Mouse (Mus musculus) hindbrain, embryonic 14.5 days (tissue): ENCODE data around the gene Igfn1. TPM values are rescaled to one million over a fixed set of nuclear protein-coding genes. Genes with fewer than 3 reads are reported as not detected.

Experiments
- polyA plus RNA-seq: library from polyadenylated mRNA; unstranded; fragments of >200 nt; fragmentation: Nextera tagmentation; extraction: Ambion mirVana; gene quantifications from 2 replicates; pipeline ENCODE4 v1.2.1, GENCODE M21; 2014

Gene Igfn1
- polyA plus RNA-seq, 1 experiment from 2014 or later, result not detected

Other genes starting within 250 kb of the Igfn1 start
- 38.5 and 38.7 TPM in 2 replicates for gene Phlda3, start 240.2 kb downstream of the Igfn1 start, polyA plus RNA-seq
- 0.47 and 1.7 TPM in 2 replicates for gene Tnni1, start 226.9 kb downstream of the Igfn1 start, polyA plus RNA-seq
- 0.23 and 0.51 TPM in 2 replicates for gene Lad1, start 187.7 kb downstream of the Igfn1 start, polyA plus RNA-seq
- 0.39 and 0.70 TPM in 2 replicates for gene Tnnt2, start 170.0 kb downstream of the Igfn1 start, polyA plus RNA-seq
- gene Pkp1, start 87.1 kb downstream of the Igfn1 start, polyA plus RNA-seq, result not detected in 2 replicates
- gene Tmem9, start 1.8 kb upstream of the Igfn1 start, polyA plus RNA-seq, result 98.2 and 116 TPM in 2 replicates
- not detected in 2 replicates for gene Ascl5, start 44.5 kb upstream of the Igfn1 start, polyA plus RNA-seq
- 0.13 and 0.17 TPM in 2 replicates for gene Cacna1s, start 46.4 kb upstream of the Igfn1 start, polyA plus RNA-seq
- 49.4 and 51.7 TPM in 2 replicates for gene Kif21b, start 125.0 kb upstream of the Igfn1 start, polyA plus RNA-seq
- not detected in 2 replicates for gene Mroh3, start 206.5 kb upstream of the Igfn1 start, polyA plus RNA-seq
- 2.6 and 2.8 TPM in 2 replicates for gene Inava, start 227.9 kb upstream of the Igfn1 start, polyA plus RNA-seq